Mouse (Mus musculus) CH12.LX (cell line): ENCODE data around the gene Arpc5. TPM values are rescaled to one million over a fixed set of nuclear protein-coding genes. Genes with fewer than 3 reads are reported as not detected.

Source experiments
- DNase-seq: peaks from one replicate; pipeline ENCODE4 v3.0.0-alpha.2; 2013; ENCODE audit errors: extremely low read depth
- H3K27ac ChIP-seq: 2 replicates; pipeline ENCODE4 v1.5.1; 2012; ENCODE audit warnings: low read depth, mild to moderate bottlenecking, control low read depth, moderate library complexity; ENCODE audit not compliant: insufficient read depth
- H3K27me3 ChIP-seq: replicated peaks from 2 replicates; pipeline ENCODE3; 2012; ENCODE audit warnings: inconsistent platforms
- H3K36me3 ChIP-seq, 2 experiments: replicated peaks in 1 of 2; 2 replicates each; pipeline versions ENCODE3 to v1.6.1; 2012; ENCODE audit warnings: inconsistent platforms in 1 of 2, low read length in 1 of 2, mild to moderate bottlenecking in 1 of 2, mixed read lengths in 1 of 2, moderate library complexity in 1 of 2; ENCODE audit not compliant: control insufficient read depth in 1 of 2, insufficient read depth in 1 of 2
- H3K4me1 ChIP-seq, 2 experiments: 2 replicates each; pipeline ENCODE4 v1.6.1; 2012; ENCODE audit warnings: inconsistent platforms in 1 of 2, moderate library complexity in 1 of 2; ENCODE audit not compliant: insufficient read depth in 2 of 2, control insufficient read depth in 1 of 2
- H3K4me2 ChIP-seq: 2 replicates; pipeline ENCODE4 v1.6.1; 2012; ENCODE audit warnings: low read depth, mild to moderate bottlenecking, control low read depth; ENCODE audit not compliant: poor library complexity, insufficient read depth, severe bottlenecking
- H3K4me3 ChIP-seq, 3 experiments: fragments of 150-350 bp in 1 of 3; sonication (generic) in 1 of 3; replicated peaks in 1 of 3; 2 replicates each; pipeline versions ENCODE3 to v1.5.1; 2011 to 2012; ENCODE audit warnings: low read depth in 2 of 3, low read length in 2 of 3, mild to moderate bottlenecking in 2 of 3, moderate library complexity in 2 of 3, control low read depth in 1 of 3, improper control_type of control experiment in 1 of 3, inconsistent platforms in 1 of 3, mixed read lengths in 1 of 3; ENCODE audit not compliant: poor library complexity in 1 of 3
- H3K79me2 ChIP-seq: replicated peaks from 2 replicates; pipeline ENCODE4 v1.6.1; 2012; ENCODE audit warnings: mild to moderate bottlenecking, moderate library complexity; ENCODE audit not compliant: control insufficient read depth, poor library complexity, insufficient read depth, severe bottlenecking; ENCODE audit errors: extremely low read depth
- H3K9ac ChIP-seq: 2 replicates; pipeline ENCODE4 v1.6.1; 2012; ENCODE audit warnings: low read depth, mild to moderate bottlenecking, control low read depth, moderate library complexity; ENCODE audit not compliant: insufficient read depth
- H3K9me3 ChIP-seq: replicated peaks from 2 replicates; pipeline ENCODE3; 2012; ENCODE audit warnings: low read length, inconsistent platforms, mixed read lengths
- BHLHE40 ChIP-seq: IDR thresholded peaks from 2 replicates; pipeline ENCODE4 v1.6.1; 2011; ENCODE audit warnings: mild to moderate bottlenecking, low read depth, low read length, improper control_type of control experiment
- CHD2 ChIP-seq: IDR thresholded peaks from 2 replicates; pipeline ENCODE4 v1.6.1; 2011; ENCODE audit warnings: low read length, improper control_type of control experiment
- CTCF ChIP-seq, 2 experiments: IDR thresholded peaks in 1 of 2; conservative IDR thresholded peaks in 1 of 2; 2 replicates each; pipeline ENCODE4 v1.5.1; 2011 to 2012; ENCODE audit warnings: low read depth in 2 of 2, low read length in 2 of 2, improper control_type of control experiment in 1 of 2, inconsistent platforms in 1 of 2, mild to moderate bottlenecking in 1 of 2, moderate library complexity in 1 of 2
- ELF1 ChIP-seq: IDR thresholded peaks from 2 replicates; pipeline ENCODE4 v1.6.1; 2014; ENCODE audit warnings: low read depth, mild to moderate bottlenecking, inconsistent platforms, low read length, improper control_type of control experiment
- EP300 ChIP-seq: IDR thresholded peaks from 2 replicates; pipeline ENCODE4 v1.6.1; 2011; ENCODE audit warnings: low read length, improper control_type of control experiment
- ETS1 ChIP-seq: conservative IDR thresholded peaks from 2 replicates; pipeline ENCODE4 v1.6.1; 2012; ENCODE audit warnings: low read depth, mild to moderate bottlenecking, inconsistent platforms, low read length, improper control_type of control experiment, moderate library complexity
- HCFC1 ChIP-seq: IDR thresholded peaks from 2 replicates; pipeline ENCODE4 v1.6.1; 2012; ENCODE audit warnings: low read depth, mild to moderate bottlenecking, inconsistent platforms, low read length, improper control_type of control experiment
- JUND ChIP-seq: conservative IDR thresholded peaks from 2 replicates; pipeline ENCODE4 v1.6.1; 2011; ENCODE audit warnings: low read depth, low read length, improper control_type of control experiment
- MAX ChIP-seq: IDR thresholded peaks from 2 replicates; pipeline ENCODE4 v1.6.1; 2011; ENCODE audit warnings: low read length, improper control_type of control experiment
- MEF2A ChIP-seq: IDR thresholded peaks from 2 replicates; pipeline ENCODE4 v1.6.1; 2014; ENCODE audit warnings: low read depth, mild to moderate bottlenecking, inconsistent platforms, low read length, improper control_type of control experiment, borderline replicate concordance
- MXI1 ChIP-seq: IDR thresholded peaks from 2 replicates; pipeline ENCODE4 v1.6.1; 2011; ENCODE audit warnings: mild to moderate bottlenecking, low read depth, low read length, improper control_type of control experiment
- MYC ChIP-seq: IDR thresholded peaks from 2 replicates; pipeline ENCODE4 v1.6.1; 2011; ENCODE audit warnings: low read depth, mild to moderate bottlenecking, improper control_type of control experiment, low read length
- NELFE ChIP-seq: IDR thresholded peaks from 2 replicates; pipeline ENCODE4 v1.6.1; 2011; ENCODE audit warnings: low read depth, low read length, improper control_type of control experiment
- POLR2AphosphoS2 ChIP-seq: IDR thresholded peaks from 2 replicates; pipeline ENCODE4 v1.6.1; 2011; ENCODE audit warnings: low read depth, low read length, improper control_type of control experiment
- RAD21 ChIP-seq: IDR thresholded peaks from 2 replicates; pipeline ENCODE4 v1.6.1; 2011; ENCODE audit warnings: low read depth, mild to moderate bottlenecking, low read length, improper control_type of control experiment, moderate library complexity
- RCOR1 ChIP-seq: conservative IDR thresholded peaks from 2 replicates; pipeline ENCODE4 v1.6.1; 2012; ENCODE audit warnings: low read depth, mild to moderate bottlenecking, inconsistent platforms, low read length, improper control_type of control experiment
- UBTF ChIP-seq: IDR thresholded peaks from 2 replicates; pipeline ENCODE4 v1.6.1; 2012; ENCODE audit warnings: low read depth, mild to moderate bottlenecking, inconsistent platforms, low read length, improper control_type of control experiment, moderate library complexity
- USF1 ChIP-seq: IDR thresholded peaks from 2 replicates; pipeline ENCODE4 v1.6.1; 2014; ENCODE audit warnings: low read depth, mild to moderate bottlenecking, inconsistent platforms, low read length, improper control_type of control experiment
- USF2 ChIP-seq: conservative IDR thresholded peaks from 2 replicates; pipeline ENCODE4 v1.6.1; 2011; ENCODE audit warnings: low read depth, low read length, improper control_type of control experiment
- ZC3H11A ChIP-seq: IDR thresholded peaks from 2 replicates; pipeline ENCODE4 v1.6.1; 2012; ENCODE audit warnings: low read depth, mild to moderate bottlenecking, inconsistent platforms, low read length, improper control_type of control experiment
- ZKSCAN1 ChIP-seq: IDR thresholded peaks from 2 replicates; pipeline ENCODE4 v1.6.1; 2012; ENCODE audit warnings: low read depth, inconsistent platforms, low read length, improper control_type of control experiment, borderline replicate concordance
- ZMIZ1 ChIP-seq: IDR thresholded peaks from 2 replicates; pipeline ENCODE4 v1.6.1; 2012; ENCODE audit warnings: low read depth, mild to moderate bottlenecking, inconsistent platforms, low read length, improper control_type of control experiment
- ZNF384 ChIP-seq: IDR thresholded peaks from 2 replicates; pipeline ENCODE4 v1.6.1; 2012; ENCODE audit warnings: low read depth, low read length, improper control_type of control experiment, inconsistent platforms
- dilution Hi-C: fragments of 300-500 bp; cut with MboI; formaldehyde crosslinking; loops from 2 replicates; pipeline ENCODE4 v1.14.3; 2020; ENCODE audit warnings: low sequenced_read_pairs; ENCODE audit not compliant: extremely low pct_unique_long_range_greater_than_20kb, extremely low pct_ligation_motif_present
- in situ Hi-C: fragments of 300-500 bp; cut with MboI; formaldehyde crosslinking; loops from 3 replicates; pipeline ENCODE4 v1.14.3; 2019; ENCODE audit warnings: low sequenced_read_pairs, low pct_ligation_motif_present, low pct_unique_long_range_greater_than_20kb, mixed read lengths
- polyA plus RNA-seq: library from polyadenylated mRNA; unstranded; fragments of >175 nt; gene quantifications from 2 replicates; pipeline ENCODE4 v1.2.1, GENCODE M21; 2012; ENCODE audit warnings: low read depth; ENCODE audit not compliant: insufficient read length
- total RNA-seq, 2 experiments: library from RNA; depleted of rRNA; stranded (reverse); fragments of 300-350 nt in 1 of 2; fragments of >200 nt in 1 of 2; gene quantifications; 2 replicates each; pipeline ENCODE4 v1.2.3; 2012 to 2014

Arpc5 gene
- total and polyA plus RNA-seq, 3 experiments = 125 to 399 (median 232) TPM

DNA sequence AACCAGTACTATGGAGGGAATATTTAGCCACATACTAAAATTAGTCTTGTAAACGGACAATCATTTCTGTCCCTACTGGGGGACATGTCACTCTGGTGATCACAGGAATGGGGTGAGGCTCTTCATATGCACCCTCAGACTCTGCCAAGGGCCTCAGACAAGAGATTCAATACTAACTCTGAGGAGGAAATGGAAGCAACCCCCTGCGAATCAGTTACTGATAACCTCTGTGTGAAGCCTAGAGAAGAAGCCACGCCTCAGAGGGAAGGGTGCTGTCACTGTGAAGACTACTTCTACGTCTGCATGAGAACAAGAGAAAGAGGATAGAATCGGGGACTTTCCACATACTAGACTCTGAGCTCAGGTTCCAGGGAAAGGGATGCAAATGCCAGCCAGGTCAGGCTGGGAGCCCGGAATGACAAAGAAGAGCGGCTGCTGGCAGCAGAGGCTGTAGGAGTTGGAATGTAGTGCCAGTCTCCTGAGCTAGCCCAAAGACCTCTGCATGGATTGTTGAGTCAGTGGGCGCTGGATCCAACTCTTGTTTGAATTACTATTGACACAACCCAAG is 29.4 kb downstream of the Arpc5 start:
- peaks cover 8 to 38% of the 10 kb centered on the region in 2 experiments; a peak in 3 of 4 replicates for H3K4me1 ChIP-seq
- H3K27me3 ChIP-seq = no peaks in the 10 kb centered on the region
- H3K9me3 ChIP-seq = no peaks in the 10 kb centered on the region
- dilution Hi-C loops = no loop called here
- H3K79me2 ChIP-seq = no peaks in the 10 kb centered on the region
- in situ Hi-C loops = loop anchor here (10.0 to 25.0 kb wide), 2 partner anchors 109 to 592 kb away; partner anchors contain the start of gene Smg7
- no peak overlapping the region for H3K9ac ChIP-seq
- H3K4me3 ChIP-seq = no peak overlapping the region
- no peak overlapping the region for H3K4me2 ChIP-seq
- no peak overlapping the region for H3K27ac ChIP-seq
- DNase-seq = no peak
- H3K36me3 ChIP-seq = no peaks in the 10 kb centered on the region
- no peak for TF ChIP-seq MYC

DNA sequence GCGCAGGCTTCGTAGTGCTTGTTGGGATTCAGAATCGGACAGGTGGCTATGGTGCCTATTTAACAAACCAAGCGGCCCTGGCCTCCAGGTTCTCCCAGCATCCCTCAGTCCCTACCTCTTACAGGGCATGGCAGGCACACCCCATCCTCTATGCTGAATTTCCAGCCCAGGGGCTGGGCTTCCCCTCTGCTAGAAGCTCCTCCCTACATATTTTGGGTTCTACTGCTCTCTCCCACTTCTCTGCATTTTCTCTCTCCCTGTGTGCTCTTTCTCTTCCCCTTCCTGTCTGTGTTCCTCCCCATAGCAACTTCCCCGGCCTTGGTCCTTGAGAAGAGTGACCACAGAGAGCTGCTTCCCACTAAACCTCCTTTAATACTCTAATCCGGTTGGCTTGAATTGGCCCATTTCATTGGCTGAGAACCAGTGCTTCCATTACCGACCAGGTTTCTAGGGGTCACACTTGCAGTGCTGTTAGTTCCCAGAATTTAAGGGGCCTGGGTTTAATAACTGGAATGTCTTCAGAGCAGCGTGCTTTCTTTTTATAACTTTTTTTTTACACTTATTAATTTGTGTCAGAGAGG is 30.4 kb downstream of the Arpc5 start:
- no peak overlapping the region for H3K9ac ChIP-seq
- no peak overlapping the region for H3K27ac ChIP-seq
- H3K4me1 ChIP-seq = peaks cover 8 to 38% of the 10 kb centered on the region in 2 experiments; a peak in 3 of 4 replicates
- H3K27me3 ChIP-seq = no peaks in the 10 kb centered on the region
- dilution Hi-C loops (no loop called here), in situ Hi-C loops (loop anchor here (10.0 to 25.0 kb wide), 2 partner anchors 108 to 591 kb away; partner anchors contain the start of gene Smg7)
- no peaks in the 10 kb centered on the region for H3K9me3 ChIP-seq
- DNase-seq = no peak
- no peaks in the 10 kb centered on the region for H3K36me3 ChIP-seq
- no peak overlapping the region for H3K4me3 ChIP-seq
- TF ChIP-seq ZKSCAN1 (no peak), ZNF384 (no peak), USF1 (no peak), POLR2AphosphoS2 (no peak), EP300 (no peak), RAD21 (no peak), HCFC1 (no peak), CTCF (conservative IDR thresholded peaks at IDR 0.05 in 1 of 2, IDR thresholded peaks at IDR 0.05 in 1 of 2; ENCODE audit: low read depth in 2 of 2, low read length in 2 of 2) (no peak)
- no peaks in the 10 kb centered on the region for H3K79me2 ChIP-seq
- no peak overlapping the region for H3K4me2 ChIP-seq

GRCm38 (mm10) chr1:152798125-152798524 is 31.8 kb downstream of the Arpc5 start:
- Histone ChIP-seq H3K4me2 (no peak overlapping the region), H3K9me3 (no peaks in the 10 kb centered on the region), H3K4me1 (peaks cover 8 to 38% of the 10 kb centered on the region in 2 experiments; a peak in 3 of 4 replicates), H3K36me3 (no peaks in the 10 kb centered on the region), H3K9ac (no peak overlapping the region), H3K27me3 (no peaks in the 10 kb centered on the region), H3K79me2 (no peaks in the 10 kb centered on the region), H3K27ac (no peak overlapping the region), H3K4me3 (no peak overlapping the region)
- dilution Hi-C loops = no loop called here
- peak; percentile 85 for DNase-seq
- in situ Hi-C loops = loop anchor here (10.0 to 25.0 kb wide), 2 partner anchors 107 to 589 kb away; partner anchors contain the start of gene Smg7
- TF ChIP-seq MXI1 (peak; percentile 41; the same call in 1 of the 2 replicates), ZNF384 (peak; percentile 93), ELF1 (peak; percentile 76), HCFC1 (peak; percentile 28), USF2 (peak; percentile 71), JUND (peak; percentile 41; the same call in 1 of the 2 replicates), BHLHE40 (peak; percentile 96), ZC3H11A (no peak), MYC (peak; percentile 85), ZKSCAN1 (no peak), MEF2A (no peak), CTCF (conservative IDR thresholded peaks at IDR 0.05 in 1 of 2, IDR thresholded peaks at IDR 0.05 in 1 of 2; ENCODE audit: low read depth in 2 of 2, low read length in 2 of 2) (no peak), UBTF (no peak), ZMIZ1 (no peak), MAX (peak; percentile 95), ETS1 (peak; percentile 61), NELFE (no peak), CHD2 (no peak), USF1 (peak; percentile 61), POLR2AphosphoS2 (no peak), RCOR1 (peak; percentile 64; the same call in 1 of the 2 replicates)
